Mouse (Mus musculus) limb, embryonic 14.5 days (tissue): ENCODE results near the gene Rabgap1l. TPM values are rescaled to one million over a fixed set of nuclear protein-coding genes. Genes with fewer than 3 reads are reported as not detected.
"Not testable (repeated sequence)": the region's sequence is repeated elsewhere in the genome, so short reads cannot be mapped to it uniquely, and the experiment has no call there.

Experiments
- ATAC-seq: fragments of 200-750 bp; cut with Nextera tagmentation; 2 replicates; pipeline ENCODE4 v1.8.0; 2017; ENCODE audit warnings: low read depth, moderate number of reproducible peaks, moderate TSS enrichment; ENCODE audit not compliant: low FRiP score
- DNase-seq: peaks from one replicate; pipeline ENCODE4 v3.0.0-alpha.2; 2015; ENCODE audit warnings: low spot score
- H3K27ac ChIP-seq: fragments of 300-500 bp; sonication (generic); replicated peaks from 2 replicates; pipeline ENCODE4 v1.5.1; 2014; ENCODE audit warnings: low read depth, mild to moderate bottlenecking, low read length, moderate library complexity, mixed read lengths
- H3K27me3 ChIP-seq: fragments of 300-500 bp; sonication (generic); 2 replicates; pipeline ENCODE4 v1.6.1; 2014; ENCODE audit warnings: low read length, mixed read lengths; ENCODE audit not compliant: control insufficient read depth, insufficient read depth
- H3K36me3 ChIP-seq: fragments of 300-500 bp; sonication (generic); 2 replicates; pipeline ENCODE4 v1.6.1; 2014; ENCODE audit warnings: mild to moderate bottlenecking, low read length, moderate library complexity, mixed read lengths; ENCODE audit not compliant: control insufficient read depth, insufficient read depth
- H3K4me1 ChIP-seq: fragments of 300-500 bp; sonication (generic); 2 replicates; pipeline ENCODE4 v1.6.1; 2014; ENCODE audit warnings: antibody characterized with exemption, low read length, mixed read lengths; ENCODE audit not compliant: control insufficient read depth, insufficient read depth
- H3K4me2 ChIP-seq: fragments of 300-500 bp; sonication (generic); replicated peaks from 2 replicates; pipeline ENCODE4 v1.6.1; 2014; ENCODE audit warnings: low read depth, mild to moderate bottlenecking, low read length, moderate library complexity; ENCODE audit not compliant: severe bottlenecking
- H3K4me3 ChIP-seq: fragments of 300-500 bp; sonication (generic); replicated peaks from 2 replicates; pipeline ENCODE4 v1.5.1; 2014; ENCODE audit warnings: low read length
- H3K9ac ChIP-seq: fragments of 300-500 bp; sonication (generic); 2 replicates; pipeline ENCODE4 v1.6.1; 2014; ENCODE audit warnings: mild to moderate bottlenecking, low read depth, low read length, moderate library complexity; ENCODE audit not compliant: severe bottlenecking
- H3K9me3 ChIP-seq: fragments of 300-500 bp; sonication (generic); 2 replicates; pipeline ENCODE4 v1.6.1; 2016; ENCODE audit warnings: low read length; ENCODE audit not compliant: control insufficient read depth
- POLR2A ChIP-seq: fragments of 200-500 bp; IDR thresholded peaks from 2 replicates; pipeline ENCODE4 v1.8.0; 2012; ENCODE audit warnings: inconsistent platforms, mild to moderate bottlenecking, moderate library complexity, borderline replicate concordance; ENCODE audit not compliant: insufficient read depth, insufficient read length; ENCODE audit errors: extremely low read depth
- WGBS: fragments of 180-500 bp; shearing (Covaris S2); extraction: QIAGEN DNeasy Blood & Tissue Kit; methylation state at CpG from one replicate; pipeline ENCODE4 v1.1.7; 2014; 5-methylcytosine and 5-hydroxymethylcytosine counted together
- polyA plus RNA-seq, 2 experiments: library from polyadenylated mRNA; depleted of rRNA in 1 of 2; stranded (reverse) in 1 of 2; unstranded in 1 of 2; fragments of >200 nt; fragmentation: Nextera tagmentation in 1 of 2; extraction: Ambion mirVana in 1 of 2; gene quantifications; 2 replicates each; pipeline versions ENCODE4 v1.2.1 to v1.2.3; 2012 to 2014

The Rabgap1l gene
- polyA plus RNA-seq, 2 experiments = 13.3 to 19.3 TPM

GRCm38 (mm10) chr1:160290242-160290641, 502.8 kb downstream of the Rabgap1l start:
- H3K9me3 ChIP-seq = no peaks in the 10 kb centered on the region
- H3K4me1 ChIP-seq = peaks cover 5% of the 10 kb centered on the region; the same call in 1 of the 2 replicates
- TF ChIP-seq POLR2A = no peak
- WGBS = 69% methylated on average over 9 of the region's 9 CpGs
- no peak overlapping the region for H3K4me3 ChIP-seq
- no peak overlapping the region for H3K27ac ChIP-seq
- DNase-seq = no peak
- H3K36me3 ChIP-seq = no peaks in the 10 kb centered on the region
- no peak overlapping the region for H3K9ac ChIP-seq
- no peak for ATAC-seq
- H3K4me2 ChIP-seq = no peak overlapping the region
- no peaks in the 10 kb centered on the region for H3K27me3 ChIP-seq

GRCm38 (mm10) chr1:160287058-160287645, 505.9 kb downstream of the Rabgap1l start:
- Histone ChIP-seq H3K4me1 (peaks cover 5% of the 10 kb centered on the region; the same call in 1 of the 2 replicates), H3K4me3 (no peak overlapping the region), H3K9me3 (no peaks in the 10 kb centered on the region), H3K27me3 (no peaks in the 10 kb centered on the region), H3K36me3 (no peaks in the 10 kb centered on the region), H3K27ac (no peak overlapping the region), H3K9ac (no peak overlapping the region), H3K4me2 (no peak overlapping the region)
- TF ChIP-seq POLR2A = no peak
- WGBS = 68% methylated on average over 5 of the region's 5 CpGs
- no peak for DNase-seq
- ATAC-seq = no peak

GRCm38 (mm10) chr1:160286400-160287057, 506.5 kb downstream of the Rabgap1l start:
- Histone ChIP-seq H3K9ac (no peak overlapping the region), H3K4me2 (no peak overlapping the region), H3K4me1 (peaks cover 5% of the 10 kb centered on the region; the same call in 1 of the 2 replicates), H3K36me3 (no peaks in the 10 kb centered on the region), H3K4me3 (no peak overlapping the region), H3K9me3 (no peaks in the 10 kb centered on the region), H3K27me3 (no peaks in the 10 kb centered on the region), H3K27ac (no peak overlapping the region)
- no peak for TF ChIP-seq POLR2A
- ATAC-seq (no peak), DNase-seq (no peak)
- 38% methylated on average over 7 of the region's 7 CpGs for WGBS

GRCm38 (mm10) chr1:160284241-160284640, 508.8 kb downstream of the Rabgap1l start:
- Histone ChIP-seq H3K4me1 (peaks cover 5% of the 10 kb centered on the region; the same call in 1 of the 2 replicates), H3K36me3 (no peaks in the 10 kb centered on the region), H3K9ac (no peak overlapping the region), H3K27ac (no peak overlapping the region), H3K27me3 (no peaks in the 10 kb centered on the region), H3K4me3 (no peak overlapping the region), H3K4me2 (no peak overlapping the region), H3K9me3 (no peaks in the 10 kb centered on the region)
- ATAC-seq = no peak
- 87% methylated on average over 4 of the region's 4 CpGs for WGBS
- no peak for TF ChIP-seq POLR2A
- DNase-seq = no peak

GRCm38 (mm10) chr1:160282166-160282874, 510.7 kb downstream of the Rabgap1l start:
- DNase-seq, H3K9me3 ChIP-seq, H3K36me3 ChIP-seq, H3K4me1 ChIP-seq, H3K27ac ChIP-seq, H3K4me3 ChIP-seq, H3K9ac ChIP-seq, ATAC-seq, H3K27me3 ChIP-seq, H3K4me2 ChIP-seq: not testable (repeated sequence)
- 88% methylated on average over 2 of the region's 2 CpGs for WGBS
